Mouse (Mus musculus): Measurements from ENCODE around the gene Urad. TPM values are rescaled to one million over a fixed set of nuclear protein-coding genes. Genes with fewer than 3 reads are reported as not detected.

Urad gene
- polyA plus RNA-seq, 1 experiment = not detected

DNA sequence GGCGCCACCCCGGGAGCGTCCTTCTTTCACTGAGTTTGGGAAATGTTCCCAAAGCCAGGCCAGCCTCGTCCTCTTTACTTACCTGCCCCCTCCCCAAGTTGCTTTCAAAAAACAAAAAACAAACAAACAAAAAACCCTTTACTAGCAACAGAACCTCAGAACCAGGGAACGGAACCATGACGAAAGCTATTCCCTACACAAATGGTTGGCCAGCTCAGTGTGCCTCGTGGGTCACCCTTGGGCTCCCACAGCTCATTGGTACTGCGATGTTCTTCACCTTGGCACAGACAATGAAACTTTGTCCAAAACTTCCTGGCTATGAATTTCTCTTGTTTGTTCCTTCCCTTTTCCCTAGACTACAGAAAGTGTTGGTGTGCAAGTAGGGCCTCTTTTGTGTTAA lies 20.1 kb downstream of the Urad start:
- peaks cover 77% of the 10 kb centered on the region for H3K27me3 ChIP-seq (ENCODE audit: control insufficient read depth, insufficient read depth, insufficient read length)
- no peaks in the 10 kb centered on the region for H3K79me2 ChIP-seq (ENCODE audit: control insufficient read depth, insufficient read depth)
- H3ac ChIP-seq (ENCODE audit: control insufficient read depth, insufficient read length, low read depth) = no peak overlapping the region
- H3K36me3 ChIP-seq (ENCODE audit: control insufficient read depth, insufficient read depth) = no peaks in the 10 kb centered on the region
- no peak overlapping the region for H3K4me3 ChIP-seq (ENCODE audit: insufficient read depth, poor library complexity, severe bottlenecking)
- TF ChIP-seq MYOG (IDR thresholded peaks at IDR 0.05; ENCODE audit: control insufficient read depth, extremely low read depth, insufficient read length) (no peak), MYOD1 (IDR thresholded peaks at IDR 0.05; ENCODE audit: control insufficient read depth, insufficient read length, low read depth) (no peak), CTCF (IDR thresholded peaks at IDR 0.05; ENCODE audit: control insufficient read depth, insufficient read depth, insufficient read length) (no peak), MAX (IDR thresholded peaks at IDR 0.05) (no peak), CEBPB (IDR thresholded peaks at IDR 0.05; ENCODE audit: low read depth) (no peak), FOSL1 (IDR thresholded peaks at IDR 0.05; ENCODE audit: insufficient read depth, low read length, poor library complexity, severe bottlenecking) (no peak), USF1 (IDR thresholded peaks at IDR 0.05; ENCODE audit: low read depth) (no peak)
- H3K79me3 ChIP-seq (ENCODE audit: low read depth) = no peaks in the 10 kb centered on the region

DNA sequence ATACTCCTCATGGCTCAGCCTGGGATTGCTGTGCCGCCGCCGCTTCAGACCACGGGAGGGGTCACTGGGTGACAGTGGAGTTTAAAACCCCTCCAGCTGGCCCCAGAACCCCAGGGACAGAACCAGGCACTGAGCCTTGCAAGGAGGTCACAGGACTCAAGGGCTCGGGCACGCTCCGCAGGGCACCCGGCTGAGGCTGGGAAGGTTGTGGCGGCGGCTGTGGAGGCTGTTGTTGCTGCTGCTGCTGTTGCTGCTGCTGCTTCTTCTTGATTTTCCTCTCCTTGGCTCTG lies 20.5 kb downstream of the Urad start:
- H3K27me3 ChIP-seq (ENCODE audit: control insufficient read depth, insufficient read depth, insufficient read length) = peaks cover 73% of the 10 kb centered on the region

DNA sequence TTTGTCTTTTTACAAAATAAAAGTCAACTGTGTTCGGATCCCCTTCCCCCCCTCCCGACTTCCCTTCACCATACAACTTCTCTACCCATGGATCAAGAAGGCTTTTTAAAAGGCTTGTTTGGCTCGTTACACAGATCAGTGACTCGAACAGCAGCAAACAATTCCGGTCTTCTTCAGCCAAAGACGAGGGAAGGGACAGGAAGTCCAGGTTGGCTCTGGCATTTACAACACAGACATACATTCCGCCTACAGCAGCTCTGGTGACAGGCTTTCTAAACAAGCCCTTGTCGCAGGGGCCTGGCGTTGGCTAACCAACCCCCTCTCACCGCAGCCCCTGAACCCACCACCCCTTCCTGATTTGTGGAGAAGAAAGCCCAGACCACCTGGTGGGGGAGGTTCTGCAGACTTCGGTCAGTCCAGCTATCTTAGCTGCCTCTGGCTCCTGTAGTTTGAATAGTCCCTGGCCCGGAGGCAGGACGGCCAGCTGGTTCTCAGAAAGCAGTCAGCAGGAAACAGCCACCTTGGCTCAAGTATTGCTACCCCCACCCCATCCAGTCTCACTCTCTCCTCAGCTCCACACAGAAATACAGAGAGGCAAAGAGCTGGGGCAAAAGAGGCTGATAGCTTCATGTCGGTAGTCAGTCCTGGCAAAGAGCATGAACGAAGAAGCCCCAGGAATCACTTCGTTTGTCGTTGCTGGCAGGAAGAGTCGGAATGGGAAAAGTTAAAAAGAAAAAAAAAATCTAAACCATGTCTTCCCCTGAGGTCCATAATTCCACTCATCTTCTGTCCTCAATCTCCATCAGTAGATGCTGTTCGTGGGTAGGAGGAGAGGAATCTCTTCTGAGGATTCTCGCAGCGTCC lies 21.1 kb downstream of the Urad start:
- peaks cover 67% of the 10 kb centered on the region for H3K27me3 ChIP-seq (ENCODE audit: control insufficient read depth, insufficient read depth, insufficient read length)
- H3K4me3 ChIP-seq (ENCODE audit: insufficient read depth, poor library complexity, severe bottlenecking) = no peak overlapping the region
- H3K79me2 ChIP-seq (ENCODE audit: control insufficient read depth, insufficient read depth) = no peaks in the 10 kb centered on the region
- TF ChIP-seq CEBPB (IDR thresholded peaks at IDR 0.05; ENCODE audit: low read depth) = no peak
- TF ChIP-seq USF1 (IDR thresholded peaks at IDR 0.05; ENCODE audit: low read depth) = no peak
- no peak for TF ChIP-seq MYOD1 (IDR thresholded peaks at IDR 0.05; ENCODE audit: control insufficient read depth, insufficient read length, low read depth)
- TF ChIP-seq MAX (IDR thresholded peaks at IDR 0.05) = no peak
- TF ChIP-seq CTCF (IDR thresholded peaks at IDR 0.05; ENCODE audit: control insufficient read depth, insufficient read depth, insufficient read length) = no peak
- no peak for TF ChIP-seq FOSL1 (IDR thresholded peaks at IDR 0.05; ENCODE audit: insufficient read depth, low read length, poor library complexity, severe bottlenecking)
- no peak for TF ChIP-seq MYOG (IDR thresholded peaks at IDR 0.05; ENCODE audit: control insufficient read depth, extremely low read depth, insufficient read length)
- H3K79me3 ChIP-seq (ENCODE audit: low read depth) = no peaks in the 10 kb centered on the region
- no peak overlapping the region for H3ac ChIP-seq (ENCODE audit: control insufficient read depth, insufficient read length, low read depth)
- no peaks in the 10 kb centered on the region for H3K36me3 ChIP-seq (ENCODE audit: control insufficient read depth, insufficient read depth)

More for the DNA sequence above, 20.5 kb downstream of the Urad start:
- H3K36me3 ChIP-seq (ENCODE audit: control insufficient read depth, insufficient read depth) = no peaks in the 10 kb centered on the region
- H3K4me3 ChIP-seq (ENCODE audit: insufficient read depth, poor library complexity, severe bottlenecking) = no peak overlapping the region
- no peak overlapping the region for H3ac ChIP-seq (ENCODE audit: control insufficient read depth, insufficient read length, low read depth)
- H3K79me3 ChIP-seq (ENCODE audit: low read depth) = no peaks in the 10 kb centered on the region
- TF ChIP-seq CTCF (IDR thresholded peaks at IDR 0.05; ENCODE audit: control insufficient read depth, insufficient read depth, insufficient read length) (no peak), FOSL1 (IDR thresholded peaks at IDR 0.05; ENCODE audit: insufficient read depth, low read length, poor library complexity, severe bottlenecking) (no peak), CEBPB (IDR thresholded peaks at IDR 0.05; ENCODE audit: low read depth) (no peak), MAX (IDR thresholded peaks at IDR 0.05) (no peak), MYOG (IDR thresholded peaks at IDR 0.05; ENCODE audit: control insufficient read depth, extremely low read depth, insufficient read length) (no peak), MYOD1 (IDR thresholded peaks at IDR 0.05; ENCODE audit: control insufficient read depth, insufficient read length, low read depth) (no peak), USF1 (IDR thresholded peaks at IDR 0.05; ENCODE audit: low read depth) (no peak)
- H3K79me2 ChIP-seq (ENCODE audit: control insufficient read depth, insufficient read depth) = no peaks in the 10 kb centered on the region

DNA sequence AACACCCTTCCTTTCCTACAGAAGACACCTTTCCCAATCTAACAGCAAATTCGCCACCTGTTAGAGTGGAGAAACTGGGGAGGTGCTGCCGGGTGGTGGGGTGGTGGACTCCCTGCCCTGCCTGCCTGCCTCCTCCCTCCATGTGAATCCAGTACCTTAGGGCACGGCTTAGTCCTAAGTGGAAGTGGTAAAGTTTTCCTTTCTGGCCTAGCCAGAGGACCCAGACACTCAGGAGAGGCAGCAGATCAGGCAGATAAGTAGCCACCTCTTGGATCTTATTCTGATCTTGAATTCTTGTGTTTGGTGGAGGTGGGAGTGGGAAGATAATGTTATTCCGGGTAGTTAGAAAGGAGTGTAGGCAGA lies 22.3 kb downstream of the Urad start:
- Histone ChIP-seq H3ac (ENCODE audit: control insufficient read depth, insufficient read length, low read depth) (no peak overlapping the region), H3K79me3 (ENCODE audit: low read depth) (no peaks in the 10 kb centered on the region), H3K36me3 (ENCODE audit: control insufficient read depth, insufficient read depth) (no peaks in the 10 kb centered on the region), H3K4me3 (ENCODE audit: insufficient read depth, poor library complexity, severe bottlenecking) (no peak overlapping the region), H3K79me2 (ENCODE audit: control insufficient read depth, insufficient read depth) (no peaks in the 10 kb centered on the region), H3K27me3 (ENCODE audit: control insufficient read depth, insufficient read depth, insufficient read length) (peaks cover 55% of the 10 kb centered on the region)
- TF ChIP-seq MAX (IDR thresholded peaks at IDR 0.05) = no peak
- TF ChIP-seq USF1 (IDR thresholded peaks at IDR 0.05; ENCODE audit: low read depth) = no peak
- no peak for TF ChIP-seq MYOG (IDR thresholded peaks at IDR 0.05; ENCODE audit: control insufficient read depth, extremely low read depth, insufficient read length)
- no peak for TF ChIP-seq CEBPB (IDR thresholded peaks at IDR 0.05; ENCODE audit: low read depth)
- TF ChIP-seq CTCF (IDR thresholded peaks at IDR 0.05; ENCODE audit: control insufficient read depth, insufficient read depth, insufficient read length) = no peak
- TF ChIP-seq MYOD1 (IDR thresholded peaks at IDR 0.05; ENCODE audit: control insufficient read depth, insufficient read length, low read depth) = no peak
- TF ChIP-seq FOSL1 (IDR thresholded peaks at IDR 0.05; ENCODE audit: insufficient read depth, low read length, poor library complexity, severe bottlenecking) = no peak

DNA sequence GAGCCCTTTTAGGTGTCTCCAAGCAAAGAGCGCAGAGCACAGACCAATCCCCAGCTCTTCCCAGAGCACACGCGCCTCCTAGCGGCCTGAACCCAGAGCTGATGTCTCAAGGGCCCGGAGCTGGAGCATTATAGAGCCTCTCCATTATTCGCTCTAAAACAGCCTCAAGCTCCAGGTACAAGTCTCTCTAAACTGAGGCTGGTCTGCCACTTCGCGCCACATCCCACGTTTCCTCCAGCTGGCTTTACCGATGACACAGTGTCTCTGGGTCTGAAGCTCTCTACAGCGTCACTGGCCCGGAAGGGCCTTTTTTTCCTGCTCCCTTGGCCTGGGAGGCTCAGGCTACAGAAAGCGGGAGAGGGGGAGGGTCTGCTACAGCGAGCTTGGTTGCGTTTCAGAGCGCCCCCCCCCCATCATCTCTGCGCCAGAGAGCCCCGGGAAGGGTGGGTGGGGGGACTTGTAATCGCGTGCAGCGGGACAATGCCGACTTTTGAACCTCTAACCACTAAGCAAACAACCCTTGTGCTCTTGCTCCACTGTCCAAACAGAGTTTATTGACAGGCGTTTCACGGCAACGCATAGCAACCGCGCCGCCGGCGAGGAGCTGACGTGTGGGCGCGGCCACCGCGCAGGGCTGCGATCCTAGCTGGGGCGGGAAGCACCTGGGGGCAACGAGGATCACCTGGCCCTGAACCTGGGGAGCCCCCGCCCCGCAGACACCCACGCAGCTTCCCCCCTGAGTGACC lies 22.8 kb downstream of the Urad start:
- Histone ChIP-seq H3K36me3 (ENCODE audit: control insufficient read depth, insufficient read depth) (no peaks in the 10 kb centered on the region), H3ac (ENCODE audit: control insufficient read depth, insufficient read length, low read depth) (no peak overlapping the region), H3K79me2 (ENCODE audit: control insufficient read depth, insufficient read depth) (no peaks in the 10 kb centered on the region), H3K27me3 (ENCODE audit: control insufficient read depth, insufficient read depth, insufficient read length) (peaks cover 50% of the 10 kb centered on the region), H3K79me3 (ENCODE audit: low read depth) (no peaks in the 10 kb centered on the region), H3K4me3 (ENCODE audit: insufficient read depth, poor library complexity, severe bottlenecking) (no peak overlapping the region)
- TF ChIP-seq MAX (IDR thresholded peaks at IDR 0.05) (no peak), CTCF (IDR thresholded peaks at IDR 0.05; ENCODE audit: control insufficient read depth, insufficient read depth, insufficient read length) (peak; percentile 29)

Data from C2C12 (cell line).